Mouse (Mus musculus): Measurements from ENCODE around the gene Gm3045.

The Gm3045 gene

DNA sequence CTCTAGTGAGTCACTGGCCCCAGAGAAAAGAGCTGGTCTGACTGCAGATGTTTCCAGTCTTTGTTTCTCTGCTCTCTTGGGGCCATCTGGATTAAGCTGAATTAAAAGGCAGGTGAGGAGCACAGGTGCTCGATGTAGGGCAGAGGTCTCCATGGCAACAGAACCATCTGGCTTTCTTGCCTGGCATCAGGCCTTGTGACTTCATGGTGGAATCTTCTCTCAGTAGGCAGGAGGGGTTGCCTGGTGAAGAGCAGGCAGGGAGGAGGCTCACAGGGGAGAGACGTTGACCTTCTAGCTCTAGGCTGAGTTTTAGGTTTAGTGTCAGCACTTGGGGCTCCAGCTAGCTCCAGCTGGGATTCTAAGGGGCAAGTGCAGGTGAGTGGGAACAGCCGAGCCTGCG is at the start of gene Gm3045:
Gene Gm3045, plus strand, starts transcription at position 230 of the 400 bp plus-strand sequence.
- no peak for DNase-seq (ENCODE audit: low spot score)

- DNase-seq (ENCODE audit: low spot score): no peak
Measured at GRCm38 (mm10) chr13:56380855-56381685, 45.3 kb upstream of the Gm3045 start.

DNA sequence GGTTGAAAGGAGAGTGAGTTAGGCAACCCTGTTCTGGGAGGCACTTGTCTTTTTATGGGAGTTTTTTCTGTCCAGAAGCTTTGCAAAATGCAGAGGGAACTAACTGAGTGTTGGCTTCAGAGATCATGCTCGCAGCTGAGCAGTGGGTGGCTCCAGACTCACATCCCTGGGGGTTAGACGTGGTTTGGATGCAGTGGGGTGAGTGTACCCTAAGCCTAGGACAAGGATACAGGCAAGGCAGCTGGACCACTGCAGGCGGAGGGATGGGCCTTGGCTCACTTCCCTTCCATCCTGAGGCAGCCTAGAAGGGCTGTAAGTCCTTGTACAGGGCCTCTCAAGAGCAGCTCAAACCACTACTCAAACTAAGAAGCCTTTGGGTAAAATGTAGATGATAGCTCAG is 43.0 kb upstream of the Gm3045 start:
- no peak for DNase-seq (ENCODE audit: low spot score)

DNA sequence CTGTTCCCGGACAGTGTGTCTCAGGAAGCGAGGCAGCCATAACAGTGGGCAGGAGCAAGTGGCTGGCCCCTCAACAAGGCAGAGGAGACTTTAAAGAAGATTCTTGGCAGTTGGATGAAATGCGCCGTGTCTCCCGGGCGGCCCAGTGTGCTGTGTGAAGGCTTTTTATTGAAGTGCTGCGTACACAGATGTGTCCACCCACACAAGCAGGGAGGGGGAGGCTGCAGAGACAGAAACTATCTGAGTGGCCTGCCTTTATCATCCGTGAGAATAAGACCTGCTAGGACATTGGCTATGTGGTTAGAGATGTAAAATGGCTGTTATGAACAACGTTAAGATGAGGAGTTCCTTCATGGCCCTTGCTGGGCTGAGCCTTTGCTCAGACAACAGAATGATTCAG is 40.0 kb upstream of the Gm3045 start:
- DNase-seq (ENCODE audit: low spot score): no peak

GRCm38 (mm10) chr13:56387374-56387773 is 39.0 kb upstream of the Gm3045 start:
- DNase-seq (ENCODE audit: low spot score): no peak

- DNase-seq (ENCODE audit: low spot score): no peak
Measured at GRCm38 (mm10) chr13:56388042-56388441, 38.4 kb upstream of the Gm3045 start.

DNA sequence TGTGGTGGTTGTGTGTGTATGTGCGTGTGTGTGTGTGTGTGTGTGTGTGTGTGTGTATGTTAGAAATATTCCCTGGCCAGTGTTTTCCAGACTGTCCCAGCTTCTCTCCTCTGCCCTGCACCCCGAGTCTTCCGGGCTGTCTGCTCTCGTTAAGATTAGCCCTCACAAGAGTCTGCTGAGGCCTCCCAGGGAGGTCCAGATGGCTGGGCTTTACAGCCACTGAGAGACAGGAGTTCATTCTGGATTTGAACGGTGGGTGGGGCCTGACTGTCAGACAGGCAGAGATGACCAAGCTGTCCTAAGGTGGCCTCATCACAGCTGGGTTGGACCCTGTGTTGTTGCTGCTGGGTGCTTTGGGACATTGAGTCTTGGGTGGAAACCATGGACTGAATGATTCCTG is 28.8 kb upstream of the Gm3045 start:
- DNase-seq (ENCODE audit: low spot score): peak; percentile 19

DNA sequence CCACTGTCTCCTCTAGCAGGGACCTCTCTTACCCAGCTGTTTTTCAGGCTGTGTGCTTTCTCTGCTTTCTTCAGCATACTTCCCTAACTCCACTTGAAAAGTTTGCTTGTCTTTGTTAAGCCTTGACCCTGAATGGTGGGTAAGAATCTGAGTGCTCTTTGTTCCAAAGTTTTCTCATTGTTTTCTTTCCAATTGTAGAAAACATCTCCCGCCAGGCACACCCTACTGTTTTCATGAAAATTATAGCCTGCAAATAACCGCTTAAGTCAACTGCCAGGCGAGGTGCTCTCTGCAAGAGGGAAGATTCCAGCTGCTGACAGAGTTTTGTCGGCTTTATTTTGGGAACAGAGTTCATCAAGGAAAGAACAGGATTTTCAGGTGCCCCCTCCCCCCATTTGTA is 25.2 kb upstream of the Gm3045 start:
- DNase-seq (ENCODE audit: low spot score): no peak

DNA sequence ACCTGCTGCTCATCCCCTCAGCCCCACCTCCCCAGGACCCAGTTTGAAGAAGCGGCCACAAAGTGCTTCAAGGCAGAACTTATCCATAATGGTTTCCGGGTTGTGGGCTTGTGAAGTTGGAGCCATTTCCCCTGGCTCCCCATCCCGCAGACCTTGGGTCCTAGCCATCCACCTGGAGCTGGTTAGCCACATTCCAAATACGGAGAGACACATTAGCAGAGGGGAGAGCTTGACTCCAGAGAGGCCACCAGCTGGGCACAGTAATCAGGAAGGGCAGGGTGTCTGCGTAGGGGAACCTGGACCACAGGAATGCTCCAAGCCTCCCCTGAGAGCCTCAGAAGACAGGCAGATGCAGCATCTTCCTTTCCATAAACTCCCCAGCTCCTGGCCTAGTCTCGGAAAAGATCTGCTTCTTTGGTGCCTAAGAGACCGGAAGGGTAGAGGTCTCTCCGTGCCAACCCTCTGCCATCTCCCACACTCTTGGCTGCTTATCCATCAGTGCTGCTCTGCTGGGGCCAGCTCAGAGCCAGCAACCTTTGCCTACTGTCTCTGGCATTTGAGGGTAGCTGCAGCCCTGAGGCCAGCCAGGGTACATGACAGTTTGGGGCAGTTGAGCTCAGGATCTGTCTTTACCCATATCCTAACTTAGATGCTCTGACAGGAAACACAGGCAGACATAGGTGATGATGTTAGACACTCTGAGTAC is 22.9 kb upstream of the Gm3045 start:
- no peak for DNase-seq (ENCODE audit: low spot score)

GRCm38 (mm10) chr13:56404511-56405140 is 21.8 kb upstream of the Gm3045 start:
- DNase-seq (ENCODE audit: low spot score): no peak

- DNase-seq (ENCODE audit: low spot score): no peak
Measured at GRCm38 (mm10) chr13:56412286-56412873, 14.0 kb upstream of the Gm3045 start.

GRCm38 (mm10) chr13:56418685-56419483 is 7.5 kb upstream of the Gm3045 start:
- peak; percentile 35 for DNase-seq (ENCODE audit: low spot score)

GRCm38 (mm10) chr13:56419538-56419937 is 6.9 kb upstream of the Gm3045 start:
- no peak for DNase-seq (ENCODE audit: low spot score)

DNA sequence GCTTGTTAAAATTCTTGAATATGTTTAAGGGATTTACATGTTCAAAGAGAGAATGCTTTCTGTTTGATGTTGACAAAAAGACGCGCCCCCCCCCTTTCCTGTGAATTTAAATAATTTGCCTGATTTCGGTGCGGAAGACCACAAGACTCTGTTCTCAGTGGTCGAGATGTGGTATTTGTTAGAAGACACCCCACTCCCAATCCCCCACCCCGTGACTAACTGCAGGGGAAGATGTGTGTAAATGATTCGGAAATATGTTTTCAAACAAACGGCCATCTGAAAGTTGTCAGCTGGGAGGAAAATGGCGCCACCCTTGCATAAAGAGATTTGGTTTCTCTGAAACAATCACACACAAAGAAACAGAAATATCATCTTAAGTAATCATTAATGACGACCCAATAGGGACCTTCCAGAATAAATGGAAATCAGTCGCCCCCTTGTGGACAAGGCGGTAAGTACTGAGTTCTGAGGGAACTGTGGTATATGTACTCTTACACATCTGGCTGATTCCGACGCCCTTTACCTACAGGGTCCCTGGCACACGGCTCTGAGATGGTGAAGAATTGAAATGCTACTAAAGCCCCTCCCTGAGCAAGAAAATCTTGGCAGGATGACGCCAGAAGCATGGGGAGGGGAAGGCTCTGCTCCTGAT is 4.2 kb upstream of the Gm3045 start:
- DNase-seq (ENCODE audit: low spot score): peak; percentile 44

GRCm38 (mm10) chr13:56425931-56426330 is 463 bp upstream of the Gm3045 start:
- no peak for DNase-seq (ENCODE audit: low spot score)

DNA sequence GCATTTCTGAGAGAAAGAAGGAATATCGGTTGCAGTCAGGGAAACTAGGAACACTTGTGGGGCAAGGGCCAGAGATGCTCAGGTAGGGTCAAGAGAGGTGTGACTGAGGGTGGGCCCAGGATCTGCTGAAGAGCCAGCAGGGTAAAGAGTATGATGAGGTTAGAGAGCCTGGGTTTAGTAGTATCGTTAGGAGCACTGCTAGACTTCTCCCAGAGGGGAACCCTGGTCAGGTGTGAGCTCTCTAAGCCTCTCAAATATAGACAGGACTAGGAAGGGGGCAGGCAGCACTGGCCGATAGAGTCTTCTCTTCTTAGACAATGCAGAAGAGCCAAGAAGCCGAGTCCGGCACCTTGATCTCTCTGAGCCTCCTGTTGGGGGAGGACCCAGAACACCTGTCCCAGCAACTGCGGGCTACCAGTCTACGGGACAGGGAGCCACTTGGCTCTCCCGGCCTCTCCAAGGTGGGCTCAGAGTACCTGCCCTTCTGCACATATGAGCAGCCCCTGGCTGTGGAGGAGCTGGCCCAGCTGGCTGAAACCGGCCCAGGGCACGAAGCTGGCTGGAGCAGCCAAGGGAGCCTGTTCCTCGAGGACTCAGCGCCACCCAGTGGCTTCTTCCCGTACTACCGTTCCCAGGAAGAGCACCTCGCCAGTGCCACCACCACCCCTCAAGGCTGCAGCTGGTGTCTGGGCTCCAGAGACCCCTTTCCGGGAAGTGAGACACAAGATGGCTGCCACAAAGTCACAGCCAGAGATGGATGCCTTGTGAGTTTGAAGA is 2.5 kb downstream of the Gm3045 start:
- DNase-seq (ENCODE audit: low spot score): peak; percentile 29

- DNase-seq (ENCODE audit: low spot score): no peak
Measured at GRCm38 (mm10) chr13:56432496-56432895, 6.1 kb downstream of the Gm3045 start.

DNA sequence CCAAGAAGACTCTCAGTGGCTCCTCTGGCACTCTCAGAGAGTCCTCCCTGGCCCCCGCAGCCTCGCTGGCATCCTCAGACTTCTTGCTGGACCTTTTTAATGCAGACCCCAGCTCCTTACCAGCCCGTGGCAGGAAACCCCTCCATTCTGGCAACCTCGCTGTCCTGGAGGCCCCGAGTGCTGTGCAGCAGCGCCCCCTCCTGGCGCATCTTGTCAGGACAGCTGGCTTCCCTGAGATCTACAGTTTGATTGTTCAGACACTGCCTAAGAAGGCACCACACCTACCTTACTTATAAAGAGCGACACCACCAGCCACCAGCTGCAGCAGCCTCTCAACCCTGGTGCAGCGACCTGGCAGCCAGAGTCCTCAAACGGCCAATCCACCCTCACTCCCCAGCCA is 7.1 kb downstream of the Gm3045 start:
- peak; percentile 58 for DNase-seq (ENCODE audit: low spot score)

- DNase-seq (ENCODE audit: low spot score): peak; percentile 69
Measured at GRCm38 (mm10) chr13:56434311-56434751, 7.9 kb downstream of the Gm3045 start.

- DNase-seq (ENCODE audit: low spot score): no peak
Measured at GRCm38 (mm10) chr13:56435615-56436287, 9.4 kb downstream of the Gm3045 start.
